Mouse (Mus musculus) myocyte (in vitro differentiated cells): Measurements from ENCODE around the gene Theg. TPM values are rescaled to one million over a fixed set of nuclear protein-coding genes. Genes with fewer than 3 reads are reported as not detected.

Experiments used
- H3K27me3 ChIP-seq: one replicate; pipeline ENCODE4 v1.6.1; 2011; ENCODE audit not compliant: control insufficient read depth, insufficient read depth, insufficient read length
- H3K36me3 ChIP-seq: one replicate; pipeline ENCODE4 v1.6.1; 2011; ENCODE audit not compliant: control insufficient read depth, insufficient read depth
- H3K4me2 ChIP-seq: one replicate; pipeline ENCODE4 v1.6.1; 2011; ENCODE audit warnings: low read depth, control low read depth
- H3K4me3 ChIP-seq: one replicate; pipeline ENCODE4 v1.5.1; 2011; ENCODE audit warnings: mild to moderate bottlenecking, control low read depth, moderate library complexity
- H3K79me2 ChIP-seq: one replicate; pipeline ENCODE4 v1.6.1; 2011; ENCODE audit not compliant: control insufficient read depth, insufficient read depth
- H3ac ChIP-seq: one replicate; pipeline ENCODE4 v1.6.1; 2011; ENCODE audit not compliant: control insufficient read depth, insufficient read length
- CEBPB ChIP-seq: IDR thresholded peaks from 2 replicates; pipeline ENCODE4 v1.6.1; 2011; ENCODE audit warnings: mild to moderate bottlenecking, moderate library complexity; ENCODE audit not compliant: poor library complexity, insufficient read depth, severe bottlenecking
- E2F4 ChIP-seq: IDR thresholded peaks from one replicate; pipeline ENCODE4 v1.6.1; 2011; ENCODE audit warnings: mild to moderate bottlenecking, control low read depth, moderate library complexity; ENCODE audit not compliant: insufficient read depth
- MAX ChIP-seq: IDR thresholded peaks from one replicate; pipeline ENCODE4 v1.6.1; 2011; ENCODE audit warnings: low read depth, mild to moderate bottlenecking, control low read depth
- MYOD1 ChIP-seq, 3 experiments: IDR thresholded peaks; one replicate each; pipeline ENCODE4 v1.6.1; 2011; ENCODE audit warnings: control low read depth in 2 of 3, low read depth in 2 of 3, mild to moderate bottlenecking in 2 of 3, moderate library complexity in 1 of 3; ENCODE audit not compliant: insufficient read length in 2 of 3, control insufficient read depth in 1 of 3
- MYOG ChIP-seq, 3 experiments: IDR thresholded peaks; one replicate each; pipeline ENCODE4 v1.6.1; 2011; ENCODE audit warnings: control low read depth in 2 of 3, low read depth in 2 of 3, mild to moderate bottlenecking in 2 of 3; ENCODE audit not compliant: insufficient read length in 2 of 3, control insufficient read depth in 1 of 3, insufficient read depth in 1 of 3
- POLR2A ChIP-seq: IDR thresholded peaks from one replicate; pipeline ENCODE4 v1.6.1; 2011; ENCODE audit warnings: low read depth, mild to moderate bottlenecking, control low read depth, moderate library complexity; ENCODE audit not compliant: insufficient read length
- POLR2AphosphoS2 ChIP-seq: IDR thresholded peaks from one replicate; pipeline ENCODE4 v1.6.1; 2011; ENCODE audit warnings: low read depth, control low read depth; ENCODE audit not compliant: insufficient read length
- REST ChIP-seq: IDR thresholded peaks from one replicate; pipeline ENCODE4 v1.6.1; 2011; ENCODE audit warnings: mild to moderate bottlenecking, control low read depth, moderate library complexity; ENCODE audit not compliant: insufficient read depth, insufficient read length
- SRF ChIP-seq: IDR thresholded peaks from one replicate; pipeline ENCODE4 v1.6.1; 2011; ENCODE audit warnings: low read depth; ENCODE audit not compliant: control insufficient read depth, insufficient read length
- TCF12 ChIP-seq: IDR thresholded peaks from one replicate; pipeline ENCODE4 v1.6.1; 2011; ENCODE audit warnings: mild to moderate bottlenecking, control low read depth; ENCODE audit not compliant: poor library complexity, insufficient read depth, severe bottlenecking
- TCF3 ChIP-seq: IDR thresholded peaks from one replicate; pipeline ENCODE4 v1.6.1; 2011; ENCODE audit warnings: low read depth, control low read depth; ENCODE audit not compliant: insufficient read length
- USF1 ChIP-seq: IDR thresholded peaks from one replicate; pipeline ENCODE4 v1.6.1; 2011; ENCODE audit warnings: low read depth, mild to moderate bottlenecking, control low read depth, moderate library complexity
- polyA plus RNA-seq: library from polyadenylated mRNA; unstranded; fragments of >200 nt; fragmentation: generic; extraction: Trizol; gene quantifications from one replicate; pipeline ENCODE4 v1.2.1, GENCODE M21; 2012; ENCODE audit warnings: missing spikeins

Gene Theg
- polyA plus RNA-seq, 1 experiment = not detected

DNA sequence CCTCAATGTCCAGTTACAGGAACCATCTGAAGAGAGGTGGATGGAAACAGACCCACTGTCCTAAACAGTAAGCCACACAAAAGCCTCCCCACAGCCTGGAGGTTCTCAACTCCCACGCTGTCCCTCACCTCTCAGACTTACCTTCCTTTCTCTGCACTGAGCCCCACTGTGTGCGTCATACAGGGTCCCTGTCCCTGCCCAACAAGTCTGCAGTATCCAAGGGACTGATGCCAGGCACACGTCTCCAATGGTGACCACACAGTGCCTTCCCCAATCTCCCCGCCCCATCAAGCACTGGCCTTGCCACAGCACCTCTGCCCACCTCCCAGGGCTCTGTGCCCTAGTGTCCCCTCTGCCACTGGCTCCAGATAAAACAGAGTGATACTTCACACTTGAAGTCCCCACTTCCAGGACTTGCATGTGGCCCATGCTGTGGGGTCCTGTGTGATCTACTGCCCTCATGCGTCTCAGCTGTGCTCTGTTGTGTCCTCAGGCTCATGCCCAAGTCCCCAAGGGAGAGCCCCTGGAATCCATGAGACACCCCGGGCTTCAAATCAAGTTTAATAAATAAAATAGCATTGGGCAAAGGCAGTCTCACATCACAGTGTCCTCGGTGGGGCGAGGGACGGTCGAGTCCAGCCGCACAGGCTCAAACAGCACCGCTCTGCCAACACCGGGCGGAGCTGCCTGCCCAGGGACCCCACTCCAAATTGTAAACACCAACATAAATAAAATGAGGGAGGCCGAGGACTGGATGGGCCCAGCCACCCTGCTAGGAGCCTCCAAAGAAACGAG, 47.2 kb downstream of the Theg start:
- H3K4me3 ChIP-seq = no peak overlapping the region
- no peak overlapping the region for H3ac ChIP-seq
- H3K79me2 ChIP-seq = no peaks in the 10 kb centered on the region
- no peaks in the 10 kb centered on the region for H3K36me3 ChIP-seq
- no peaks in the 10 kb centered on the region for H3K27me3 ChIP-seq
- TF ChIP-seq POLR2A = no peak
- no peak for TF ChIP-seq POLR2AphosphoS2
- no peak for TF ChIP-seq TCF12
- TF ChIP-seq TCF3 = no peak
- no peak for TF ChIP-seq MAX
- no peak for TF ChIP-seq CEBPB
- TF ChIP-seq MYOG (IDR thresholded peaks at IDR 0.05; ENCODE audit: control insufficient read depth in 1 of 3, insufficient read depth in 1 of 3, insufficient read length in 2 of 3, low read depth in 2 of 3) = no peak
- TF ChIP-seq MYOD1 (IDR thresholded peaks at IDR 0.05; ENCODE audit: control insufficient read depth in 1 of 3, insufficient read length in 2 of 3, low read depth in 2 of 3) = no peak
- TF ChIP-seq E2F4 = no peak
- no peak for TF ChIP-seq USF1
- TF ChIP-seq REST = no peak
- TF ChIP-seq SRF = no peak
- no peak overlapping the region for H3K4me2 ChIP-seq

DNA sequence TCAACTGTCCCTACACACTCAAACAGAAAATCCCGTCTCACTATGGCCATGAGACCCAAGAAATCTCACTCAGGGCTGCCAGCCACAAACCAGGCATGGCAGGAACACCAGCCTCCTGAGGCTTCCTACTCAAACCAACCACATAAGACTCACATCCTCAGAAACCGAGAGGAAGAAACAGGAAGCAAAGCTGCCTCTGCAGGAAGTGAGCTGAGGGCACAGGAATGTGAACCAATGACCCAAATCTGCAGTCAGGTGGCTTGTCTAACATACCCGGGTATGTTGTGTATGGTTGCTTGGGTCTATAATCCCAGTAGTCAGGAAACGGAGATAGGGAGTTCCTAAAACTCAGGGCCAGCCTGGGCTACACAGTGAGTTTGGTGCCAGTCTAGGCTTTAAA, 48.3 kb downstream of the Theg start:
- TF ChIP-seq POLR2AphosphoS2 = no peak
- TF ChIP-seq MYOD1 (IDR thresholded peaks at IDR 0.05; ENCODE audit: control insufficient read depth in 1 of 3, insufficient read length in 2 of 3, low read depth in 2 of 3) = no peak
- TF ChIP-seq REST = no peak
- no peak for TF ChIP-seq CEBPB
- TF ChIP-seq TCF3 = no peak
- no peak for TF ChIP-seq POLR2A
- no peak for TF ChIP-seq MAX
- no peak for TF ChIP-seq E2F4
- TF ChIP-seq USF1 = no peak
- TF ChIP-seq TCF12 = no peak
- no peak for TF ChIP-seq SRF
- TF ChIP-seq MYOG (IDR thresholded peaks at IDR 0.05; ENCODE audit: control insufficient read depth in 1 of 3, insufficient read depth in 1 of 3, insufficient read length in 2 of 3, low read depth in 2 of 3) = no peak
- no peaks in the 10 kb centered on the region for H3K36me3 ChIP-seq
- H3ac ChIP-seq = no peak overlapping the region
- H3K4me2 ChIP-seq = no peak overlapping the region
- no peaks in the 10 kb centered on the region for H3K27me3 ChIP-seq
- H3K79me2 ChIP-seq = no peaks in the 10 kb centered on the region
- no peak overlapping the region for H3K4me3 ChIP-seq

DNA sequence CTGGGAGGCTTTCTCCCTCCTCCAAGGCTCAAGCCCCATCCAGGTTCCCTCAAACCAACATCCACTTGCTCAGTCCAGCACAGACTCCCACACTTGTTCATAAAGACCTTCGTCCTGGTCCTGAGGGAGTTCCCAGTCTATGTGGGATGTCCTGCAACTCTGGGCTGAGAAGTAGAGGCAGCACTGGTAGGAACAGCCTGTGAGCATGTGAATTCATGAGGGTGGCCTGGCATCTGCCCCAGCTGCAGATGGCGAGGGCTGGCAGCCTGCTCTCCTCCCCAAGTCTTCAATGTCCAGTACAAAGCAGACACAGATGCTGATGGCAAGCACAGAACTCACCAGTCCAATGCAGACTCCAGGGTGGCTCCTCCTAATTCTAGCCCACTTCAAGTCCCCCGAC, 48.8 kb downstream of the Theg start:
- Histone ChIP-seq H3K4me2 (no peak overlapping the region), H3K4me3 (no peak overlapping the region), H3K36me3 (no peaks in the 10 kb centered on the region), H3K79me2 (no peaks in the 10 kb centered on the region), H3K27me3 (no peaks in the 10 kb centered on the region), H3ac (no peak overlapping the region)
- TF ChIP-seq POLR2A (no peak), MYOD1 (IDR thresholded peaks at IDR 0.05; ENCODE audit: control insufficient read depth in 1 of 3, insufficient read length in 2 of 3, low read depth in 2 of 3) (no peak), POLR2AphosphoS2 (no peak), TCF3 (no peak), USF1 (no peak)

DNA sequence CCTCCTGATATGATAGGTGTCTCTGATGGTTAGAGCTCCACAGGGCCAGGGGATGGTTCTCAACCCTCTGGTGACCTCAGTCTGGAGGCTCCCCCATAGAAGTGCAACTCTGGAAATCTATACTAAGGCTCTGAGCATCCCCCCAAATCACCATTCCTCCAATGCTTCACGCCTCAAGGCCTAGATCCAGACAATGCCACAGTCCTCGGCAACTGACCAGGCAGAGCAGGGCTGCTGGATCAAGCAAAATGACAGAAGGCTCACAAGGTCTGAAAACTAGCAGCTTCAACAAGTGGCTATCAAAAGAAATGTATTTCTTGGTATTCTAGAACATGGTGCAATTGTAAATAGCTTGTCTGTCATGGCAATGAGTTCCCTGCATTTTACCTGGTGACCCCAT, 49.4 kb downstream of the Theg start:
- Histone ChIP-seq H3K4me3 (no peak overlapping the region), H3K27me3 (no peaks in the 10 kb centered on the region), H3K79me2 (peaks cover under 1% of the 10 kb centered on the region), H3K4me2 (no peak overlapping the region), H3K36me3 (no peaks in the 10 kb centered on the region), H3ac (no peak overlapping the region)
- no peak for TF ChIP-seq MAX
- TF ChIP-seq REST = no peak
- no peak for TF ChIP-seq TCF12
- TF ChIP-seq POLR2AphosphoS2 = no peak
- no peak for TF ChIP-seq CEBPB
- no peak for TF ChIP-seq MYOD1 (IDR thresholded peaks at IDR 0.05; ENCODE audit: control insufficient read depth in 1 of 3, insufficient read length in 2 of 3, low read depth in 2 of 3)
- no peak for TF ChIP-seq MYOG (IDR thresholded peaks at IDR 0.05; ENCODE audit: control insufficient read depth in 1 of 3, insufficient read depth in 1 of 3, insufficient read length in 2 of 3, low read depth in 2 of 3)
- no peak for TF ChIP-seq POLR2A
- TF ChIP-seq E2F4 = no peak
- TF ChIP-seq SRF = no peak
- no peak for TF ChIP-seq USF1
- no peak for TF ChIP-seq TCF3

DNA sequence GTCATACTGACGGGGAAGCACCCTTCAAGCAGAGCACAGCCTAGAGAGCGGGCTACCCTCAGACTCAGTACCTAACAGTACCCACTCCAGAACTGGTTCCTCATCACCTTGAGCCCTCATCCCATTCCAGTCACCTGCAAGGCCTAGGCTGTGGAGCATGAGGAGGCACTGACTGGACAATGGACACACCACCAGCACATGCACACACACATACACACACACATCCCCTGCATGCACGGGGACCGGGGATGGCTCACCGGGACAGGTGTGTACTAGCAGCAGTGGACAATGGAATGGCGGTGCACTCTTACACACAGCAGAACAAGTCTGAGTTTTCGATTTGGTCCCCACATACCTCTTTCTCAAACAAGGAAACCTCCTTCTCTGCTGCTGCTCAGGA, 49.9 kb downstream of the Theg start:
- H3K36me3 ChIP-seq = no peaks in the 10 kb centered on the region
- peaks cover 5% of the 10 kb centered on the region for H3K79me2 ChIP-seq
- no peak overlapping the region for H3K4me3 ChIP-seq
- H3K4me2 ChIP-seq = no peak overlapping the region
- no peaks in the 10 kb centered on the region for H3K27me3 ChIP-seq
- no peak for TF ChIP-seq TCF12
- peak in 1 of 3 experiments; percentile 19 for TF ChIP-seq MYOG (IDR thresholded peaks at IDR 0.05; ENCODE audit: control insufficient read depth in 1 of 3, insufficient read depth in 1 of 3, insufficient read length in 2 of 3, low read depth in 2 of 3)
- no peak for TF ChIP-seq MAX
- TF ChIP-seq TCF3 = no peak
- no peak for TF ChIP-seq USF1
- peak; percentile 25 for TF ChIP-seq POLR2A
- TF ChIP-seq CEBPB = no peak
- TF ChIP-seq E2F4 = no peak
- no peak for TF ChIP-seq SRF
- no peak for TF ChIP-seq MYOD1 (IDR thresholded peaks at IDR 0.05; ENCODE audit: control insufficient read depth in 1 of 3, insufficient read length in 2 of 3, low read depth in 2 of 3)
- TF ChIP-seq POLR2AphosphoS2 = peak; percentile 84
- no peak for TF ChIP-seq REST
- H3ac ChIP-seq = no peak overlapping the region
